In genomic region chr19:4511116-4511841, GRCm38 (mm10) we compare ENCODE assay signal across 8 mouse cellular contexts. TPM values are rescaled to one million over a fixed set of nuclear protein-coding genes. Genes with fewer than 3 reads are reported as not detected.
A peak's percentile ranks its signal among the peaks of the same experiment; 100 is the strongest.
DNase-seq lines count a peak whose midpoint lies in the region; ATAC-seq and TF ChIP-seq lines count a peak whose summit lies in the region.

No protein-coding gene starts in this region.

- WGBS in heart, embryonic 12.5 days, result 9% methylated on average over 13 of the region's 13 CpGs
- WGBS in heart, postnatal 0 days, result 9% methylated on average over 13 of the region's 13 CpGs

- H3K9ac ChIP-seq in heart, embryonic 12.5 days, result peak overlapping the region; percentile 67
- H3K9ac ChIP-seq in heart, postnatal 0 days (replicated peaks; ENCODE audit: low read depth, low read length), result no peak overlapping the region

- peak overlapping the region; percentile 90 for H3K4me2 ChIP-seq in heart, embryonic 12.5 days
- H3K4me2 ChIP-seq in heart, postnatal 0 days (ENCODE audit: low read depth, low read length), result peak overlapping the region; percentile 84

- H3K27ac ChIP-seq in heart, embryonic 12.5 days (ENCODE audit: poor library complexity, severe bottlenecking), result no peak overlapping the region
- no peak overlapping the region for H3K27ac ChIP-seq in heart, postnatal 0 days (ENCODE audit: low read depth)

- no peak for TF ChIP-seq EP300 in heart, postnatal 0 days (IDR thresholded peaks at IDR 0.05; ENCODE audit: low read depth)

- ATAC-seq in heart, embryonic 12.5 days (ENCODE audit: insufficient number of reproducible peaks, low FRiP score), result no peak
- no peak for ATAC-seq in heart, postnatal 0 days (ENCODE audit: insufficient read depth, low read depth)

- H3K4me3 ChIP-seq in heart, embryonic 12.5 days, result peak overlapping the region; percentile 84
- peak overlapping the region; percentile 74 for H3K4me3 ChIP-seq in heart, postnatal 0 days (ENCODE audit: low read depth, low read length)

- no peak for TF ChIP-seq CTCF in heart, postnatal 0 days (IDR thresholded peaks at IDR 0.05; ENCODE audit: low read depth)

- no peaks in the 10 kb centered on the region for H3K9me3 ChIP-seq in heart, embryonic 12.5 days (replicated peaks)
- no peaks in the 10 kb centered on the region for H3K9me3 ChIP-seq in heart, postnatal 0 days (replicated peaks; ENCODE audit: control insufficient read depth, low read length)

- peaks cover 24% of the 10 kb centered on the region for H3K4me1 ChIP-seq in heart, embryonic 12.5 days (replicated peaks)
- peaks cover 15% of the 10 kb centered on the region for H3K4me1 ChIP-seq in heart, postnatal 0 days (ENCODE audit: control insufficient read depth, insufficient read depth)

- no peaks in the 10 kb centered on the region for H3K36me3 ChIP-seq in heart, embryonic 12.5 days
- no peaks in the 10 kb centered on the region for H3K36me3 ChIP-seq in heart, postnatal 0 days (replicated peaks; ENCODE audit: control insufficient read depth, insufficient read depth, low read length)

- intact Hi-C loops in heart, postnatal 14 days (cut with DNase I), result loop anchor here (5.0 kb wide), 1 partner anchor 106 kb away; the partner anchor contains the start of gene Lrfn4
- intact Hi-C loops in gastrocnemius, postnatal 36 days (cut with DNase I), result no loop called here

- H3K27me3 ChIP-seq in heart, embryonic 12.5 days (replicated peaks), result 0 out of 2 replicates have a peak, but pooled peaks cover 3% of the 10 kb centered on the region
- H3K27me3 ChIP-seq in heart, postnatal 0 days (ENCODE audit: control insufficient read depth, insufficient read depth, low read length), result no peaks in the 10 kb centered on the region

- no peak for DNase-seq in heart, postnatal 14 days
- DNase-seq in ZHBTc4 (ENCODE audit: low read depth, low spot score), result peak; percentile 12
- DNase-seq in heart, postnatal 0 days (ENCODE audit: low spot score), result no peak
- peak; percentile 32 for DNase-seq in lung, postnatal 36 days
- DNase-seq in layer of hippocampus, adult 8-10 months (ENCODE audit: low spot score in 2 of 2), result no peak
- no peak for DNase-seq in left cerebral cortex, adult 11 months (ENCODE audit: low spot score)
- no peak for DNase-seq in gastrocnemius, postnatal 36 days

RNA-seq across cellular contexts. Expression of gene Pcx, which starts 1.0 kb away (rescaled TPM):
- polyA plus RNA-seq in heart, embryonic 12.5 days (2016; fragmentation: Nextera tagmentation; extraction: Ambion mirVana), result 15.9 and 16.6 TPM in 2 replicates
- total RNA-seq in heart, postnatal 14 days (2021), result 10 to 100 TPM in 1 of 2 experiments, 1 to 10 TPM in 1; 6.4 to 21.2 TPM
- 12.4 and 13.8 TPM in 2 replicates for total RNA-seq in heart, postnatal 0 days (2014; rRNA removed; ENCODE audit: low replicate concordance)
- 4.7 and 5.2 TPM in 2 replicates for polyA plus RNA-seq in heart, postnatal 0 days (2015; fragmentation: Nextera tagmentation; extraction: Ambion mirVana)
- total RNA-seq in layer of hippocampus, adult 8-10 months (2022), result 10 to 100 TPM; 64.5 to 72.7 (median 68.1) TPM
- total RNA-seq in gastrocnemius, postnatal 36 days (2021), result 10 to 100 TPM; 62.5 to 63.4 TPM

RNA-seq across cellular contexts. Expression of gene 2010003K11Rik, which starts 12.9 kb away (rescaled TPM):
- not detected in 2 replicates for polyA plus RNA-seq in heart, embryonic 12.5 days (2016; fragmentation: Nextera tagmentation; extraction: Ambion mirVana)
- total RNA-seq in heart, postnatal 14 days (2021), result under 1 TPM in 1 of 2 experiments, not detected in 1; 0.48 TPM
- not detected in 2 replicates for total RNA-seq in heart, postnatal 0 days (2014; rRNA removed; ENCODE audit: low replicate concordance)
- polyA plus RNA-seq in heart, postnatal 0 days (2015; fragmentation: Nextera tagmentation; extraction: Ambion mirVana), result not detected in 2 replicates
- total RNA-seq in layer of hippocampus, adult 8-10 months (2022), result not detected
- not detected for total RNA-seq in gastrocnemius, postnatal 36 days (2021)

RNA-seq across cellular contexts. Expression of gene Syt12, which starts 34.0 kb away (rescaled TPM):
- 1.3 TPM in 2 replicates for polyA plus RNA-seq in heart, embryonic 12.5 days (2016; fragmentation: Nextera tagmentation; extraction: Ambion mirVana)
- 1 to 10 TPM; 1.8 to 5.0 TPM for total RNA-seq in heart, postnatal 14 days (2021)
- 2.8 TPM in 2 replicates for total RNA-seq in heart, postnatal 0 days (2014; rRNA removed; ENCODE audit: low replicate concordance)
- 0.26 and 0.46 TPM in 2 replicates for polyA plus RNA-seq in heart, postnatal 0 days (2015; fragmentation: Nextera tagmentation; extraction: Ambion mirVana)
- 10 to 100 TPM; 29.2 to 31.3 (median 30.2) TPM for total RNA-seq in layer of hippocampus, adult 8-10 months (2022)
- total RNA-seq in gastrocnemius, postnatal 36 days (2021), result 1 to 10 TPM; 8.5 to 8.6 TPM

Comparison
In these comparisons a context has a peak if more than half of its experiments do, and no peak if none do; other contexts are left out.
1. DNase-seq: peak in ZHBTc4 (single experiment) and lung, postnatal 36 days (single experiment); none in heart, postnatal 14 days (0 of 2), heart, postnatal 0 days (single experiment), layer of hippocampus, adult 8-10 months (0 of 2), left cerebral cortex, adult 11 months (single experiment) and gastrocnemius, postnatal 36 days (0 of 2).